Mouse (Mus musculus) lung, embryonic 16.5 days (tissue): Measurements from ENCODE around the gene Def6. TPM values are rescaled to one million over a fixed set of nuclear protein-coding genes. Genes with fewer than 3 reads are reported as not detected.
A peak's percentile ranks its signal among the peaks of the same experiment; 100 is the strongest.

Experiments
- ATAC-seq: fragments of 200-750 bp; cut with Nextera tagmentation; 2 replicates; pipeline ENCODE4 v1.8.0; 2017; ENCODE audit warnings: low read depth, mild to moderate bottlenecking, moderate library complexity
- H3K27ac ChIP-seq: fragments of 300-500 bp; sonication (generic); 2 replicates; pipeline ENCODE4 v1.5.1; 2014; ENCODE audit warnings: mild to moderate bottlenecking, control low read depth, low read length
- H3K27me3 ChIP-seq: fragments of 300-500 bp; sonication (generic); 2 replicates; pipeline ENCODE4 v1.6.1; 2014; ENCODE audit warnings: low read depth, low read length, mixed read lengths; ENCODE audit not compliant: control insufficient read depth, insufficient read depth
- H3K36me3 ChIP-seq: fragments of 300-500 bp; sonication (generic); 2 replicates; pipeline ENCODE4 v1.6.1; 2014; ENCODE audit warnings: low read length; ENCODE audit not compliant: control insufficient read depth, insufficient read depth
- H3K4me1 ChIP-seq: fragments of 300-500 bp; sonication (generic); replicated peaks from 2 replicates; pipeline ENCODE4 v1.6.1; 2014; ENCODE audit warnings: low read length, mixed read lengths; ENCODE audit not compliant: control insufficient read depth, insufficient read depth
- H3K4me2 ChIP-seq: fragments of 300-500 bp; sonication (generic); 2 replicates; pipeline ENCODE4 v1.6.1; 2014; ENCODE audit warnings: low read depth, low read length, control low read depth
- H3K4me3 ChIP-seq: fragments of 300-500 bp; sonication (generic); 2 replicates; pipeline ENCODE4 v1.5.1; 2014; ENCODE audit warnings: mild to moderate bottlenecking, low read length, control low read depth
- H3K9ac ChIP-seq: fragments of 300-500 bp; sonication (generic); 2 replicates; pipeline ENCODE4 v1.6.1; 2014; ENCODE audit warnings: low read length, control low read depth
- H3K9me3 ChIP-seq: fragments of 300-500 bp; sonication (generic); 2 replicates; pipeline ENCODE4 v1.6.1; 2016; ENCODE audit warnings: low read length; ENCODE audit not compliant: control insufficient read depth
- WGBS: fragments of 180-500 bp; shearing (Covaris S2); extraction: QIAGEN DNeasy Blood & Tissue Kit; methylation state at CpG from one replicate; pipeline ENCODE4 v1.1.7; 2014; 5-methylcytosine and 5-hydroxymethylcytosine counted together
- polyA plus RNA-seq: library from polyadenylated mRNA; unstranded; fragments of >200 nt; fragmentation: Nextera tagmentation; extraction: Ambion mirVana; gene quantifications from 2 replicates; pipeline ENCODE4 v1.2.1, GENCODE M21; 2015

Def6 gene
- polyA plus RNA-seq, 1 experiment from 2014 or later, result 5.2 TPM

DNA sequence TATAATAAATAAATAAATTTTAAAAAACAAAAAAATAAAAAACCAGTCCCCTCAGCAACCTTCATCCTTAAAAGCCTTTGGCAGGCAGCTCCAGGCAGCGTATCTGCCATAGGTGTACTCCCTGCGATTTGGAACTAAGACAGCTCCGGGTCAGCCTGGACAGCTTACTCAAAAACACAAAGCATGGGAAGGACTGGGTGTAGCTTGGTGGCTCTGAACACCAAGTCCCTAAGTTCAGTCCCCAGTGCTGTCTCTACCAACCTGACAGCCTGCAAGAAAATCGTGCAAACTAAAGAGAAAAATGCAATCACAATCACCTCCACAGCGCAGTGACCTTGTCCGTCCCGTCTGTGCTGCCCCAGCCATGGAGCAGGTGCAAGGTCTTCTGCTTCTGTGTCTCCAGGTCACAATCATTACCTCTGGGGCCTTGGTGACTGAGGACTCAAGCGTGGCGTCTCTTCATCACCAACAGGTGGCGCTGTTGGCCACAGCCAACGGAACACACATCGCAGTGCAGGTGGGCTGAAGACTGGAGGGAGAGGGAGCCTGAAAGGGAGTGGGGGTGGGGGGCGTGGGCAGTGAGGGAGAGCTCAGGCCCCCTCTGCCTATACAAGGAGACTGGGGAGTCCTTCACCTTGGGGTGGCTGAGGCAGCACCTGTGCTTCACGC is 3.4 kb upstream of the Def6 start:
- Histone ChIP-seq H3K4me3 (no peak overlapping the region), H3K4me2 (no peak overlapping the region), H3K9ac (no peak overlapping the region), H3K4me1 (peaks cover 8% of the 10 kb centered on the region), H3K9me3 (no peaks in the 10 kb centered on the region), H3K27me3 (no peaks in the 10 kb centered on the region), H3K27ac (no peak overlapping the region), H3K36me3 (peaks cover 16% of the 10 kb centered on the region)
- WGBS, result 43% methylated on average over 14 of the region's 14 CpGs
- ATAC-seq, result no peak

DNA sequence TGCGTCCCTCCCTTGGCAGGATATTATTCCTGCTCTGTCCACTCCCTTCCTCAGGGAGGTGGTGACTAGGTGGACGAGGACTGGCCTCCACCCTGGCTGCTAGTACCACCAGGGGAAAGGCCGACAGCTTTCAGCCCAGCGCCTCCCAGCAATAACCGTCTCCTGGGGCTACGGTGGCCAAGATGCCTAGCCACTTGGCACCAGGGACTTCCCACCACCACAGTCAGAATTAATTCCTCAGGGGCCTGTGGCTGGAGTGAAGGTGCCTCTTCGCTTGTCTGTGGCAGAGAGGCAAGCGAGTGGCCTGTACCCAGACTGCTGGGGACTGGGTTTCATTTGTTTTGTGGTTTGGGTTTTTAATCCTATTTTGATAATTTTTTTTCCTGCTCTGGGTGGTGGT is 2.1 kb upstream of the Def6 start:
- 94% methylated on average over 8 of the region's 8 CpGs for WGBS
- Histone ChIP-seq H3K9me3 (no peaks in the 10 kb centered on the region), H3K36me3 (peaks cover 10% of the 10 kb centered on the region; the same call in 1 of the 2 replicates), H3K27ac (no peak overlapping the region), H3K4me1 (peaks cover 8% of the 10 kb centered on the region), H3K9ac (no peak overlapping the region), H3K4me2 (no peak overlapping the region), H3K4me3 (no peak overlapping the region), H3K27me3 (no peaks in the 10 kb centered on the region)
- no peak for ATAC-seq

DNA sequence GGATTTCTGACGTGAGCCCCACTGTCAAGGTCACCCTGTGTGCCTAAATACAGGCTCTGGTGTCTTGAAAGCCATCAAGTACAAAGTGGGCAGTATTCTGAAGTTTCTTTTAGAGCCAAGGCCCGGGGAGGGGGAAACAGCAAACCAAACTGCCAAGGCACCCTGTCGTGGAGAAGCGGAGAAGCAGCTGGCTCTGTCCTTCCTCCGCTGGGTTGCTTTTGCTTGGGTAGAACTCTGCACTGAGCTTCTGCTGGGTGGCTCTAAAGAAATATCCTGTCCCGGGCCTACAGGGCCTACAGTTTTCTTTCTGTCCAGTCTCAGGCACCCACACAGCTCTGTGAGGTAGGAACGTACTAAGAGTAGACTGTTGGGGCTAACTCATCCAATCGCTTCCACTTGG is 486 bp upstream of the Def6 start:
- Histone ChIP-seq H3K9ac (peak overlapping the region; percentile 70), H3K4me1 (peaks cover 8% of the 10 kb centered on the region), H3K4me2 (no peak overlapping the region), H3K9me3 (no peaks in the 10 kb centered on the region), H3K36me3 (peaks cover 2% of the 10 kb centered on the region; the same call in 1 of the 2 replicates), H3K4me3 (no peak overlapping the region), H3K27ac (peak overlapping the region; percentile 68; the same call in 1 of the 2 replicates), H3K27me3 (no peaks in the 10 kb centered on the region)
- ATAC-seq, result no peak
- WGBS, result 66% methylated on average over 8 of the region's 8 CpGs

DNA sequence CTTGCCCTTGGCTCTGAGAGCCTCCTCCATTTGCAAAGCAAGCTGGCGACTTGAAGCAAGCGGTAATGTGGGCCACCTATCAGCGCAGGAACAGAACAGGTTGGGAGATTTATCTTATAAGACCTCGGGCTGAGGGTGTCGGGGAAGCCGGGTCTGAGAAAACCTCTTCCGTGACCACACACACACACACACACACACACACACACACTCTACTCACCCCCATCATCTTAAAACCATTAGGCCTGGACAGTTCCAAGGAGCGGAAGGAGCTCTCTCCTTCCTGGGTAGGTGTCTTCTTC is 685 bp downstream of the Def6 start:
- H3K4me2 ChIP-seq, result peak overlapping the region; percentile 63
- H3K9me3 ChIP-seq, result no peaks in the 10 kb centered on the region
- H3K36me3 ChIP-seq, result peaks cover 2% of the 10 kb centered on the region; the same call in 1 of the 2 replicates
- H3K4me1 ChIP-seq, result peaks cover 8% of the 10 kb centered on the region
- 76% methylated on average over 8 of the region's 8 CpGs for WGBS
- ATAC-seq, result no peak
- peak overlapping the region; percentile 70 for H3K9ac ChIP-seq
- H3K27ac ChIP-seq, result no peak overlapping the region
- H3K27me3 ChIP-seq, result no peaks in the 10 kb centered on the region
- H3K4me3 ChIP-seq, result peak overlapping the region; percentile 41

DNA sequence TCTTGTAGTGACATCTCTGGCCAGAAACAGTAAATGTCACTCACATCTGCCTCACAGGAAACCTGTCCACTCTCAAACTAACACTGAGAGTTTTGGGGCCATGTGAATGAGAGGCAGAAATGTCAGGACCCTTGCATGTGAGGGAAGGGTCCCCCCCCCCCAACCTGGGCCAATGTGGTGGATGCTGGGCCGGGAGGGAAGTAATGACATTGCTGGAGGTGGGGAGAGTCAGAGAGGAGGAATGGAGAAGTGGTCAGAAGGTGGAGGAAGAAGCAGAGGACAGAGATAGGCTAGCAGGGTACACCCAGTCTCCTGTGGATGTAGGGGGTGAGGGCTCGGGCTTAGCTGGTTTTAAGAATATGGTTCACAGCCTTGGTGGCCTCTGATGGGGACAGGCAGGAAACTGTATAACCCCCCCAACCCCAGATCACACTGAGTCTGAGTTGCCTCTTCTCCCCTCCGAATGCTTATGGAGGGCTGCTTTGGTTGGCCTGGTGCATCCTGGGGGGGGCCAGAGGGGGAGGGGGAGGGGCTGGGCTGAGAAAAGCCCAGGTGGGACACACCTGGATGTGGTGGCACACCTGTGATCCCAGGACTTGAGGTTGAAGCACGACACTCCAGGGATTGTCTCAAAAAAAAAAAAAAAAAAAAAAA is 2.0 kb downstream of the Def6 start:
- ATAC-seq, result no peak
- Histone ChIP-seq H3K4me3 (no peak overlapping the region), H3K36me3 (peaks cover 2% of the 10 kb centered on the region; the same call in 1 of the 2 replicates), H3K4me1 (peaks cover 8% of the 10 kb centered on the region), H3K27me3 (no peaks in the 10 kb centered on the region), H3K9me3 (no peaks in the 10 kb centered on the region), H3K27ac (no peak overlapping the region), H3K4me2 (no peak overlapping the region), H3K9ac (no peak overlapping the region)
- 66% methylated on average over 4 of the region's 4 CpGs for WGBS

DNA sequence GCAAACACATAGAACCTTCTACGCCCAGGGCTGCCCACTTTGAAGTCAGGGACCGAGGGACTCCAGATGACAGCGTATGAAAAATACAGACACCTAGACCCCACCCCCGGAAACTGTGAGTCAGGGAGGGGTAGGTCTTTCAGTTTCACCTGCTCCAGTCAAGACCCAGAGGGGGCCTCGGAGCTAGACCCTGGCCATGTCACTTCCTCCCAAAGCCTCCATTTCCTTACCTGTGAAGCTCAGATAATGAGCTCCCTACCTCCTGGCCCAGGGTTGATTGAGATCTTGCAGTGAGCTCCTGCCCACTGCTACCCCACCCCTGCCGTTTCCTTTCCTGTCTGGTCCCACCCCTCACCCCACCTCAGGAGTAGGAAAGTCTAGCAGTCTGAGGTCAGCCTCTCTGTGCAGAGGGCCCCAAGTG is 4.4 kb downstream of the Def6 start:
- Histone ChIP-seq H3K4me2 (no peak overlapping the region), H3K9me3 (no peaks in the 10 kb centered on the region), H3K4me3 (no peak overlapping the region), H3K27me3 (no peaks in the 10 kb centered on the region), H3K9ac (no peak overlapping the region; the same call in 1 of the 2 replicates), H3K36me3 (no peaks in the 10 kb centered on the region), H3K27ac (no peak overlapping the region), H3K4me1 (peaks cover 8% of the 10 kb centered on the region)
- no peak for ATAC-seq
- WGBS, result 55% methylated on average over 6 of the region's 6 CpGs

DNA sequence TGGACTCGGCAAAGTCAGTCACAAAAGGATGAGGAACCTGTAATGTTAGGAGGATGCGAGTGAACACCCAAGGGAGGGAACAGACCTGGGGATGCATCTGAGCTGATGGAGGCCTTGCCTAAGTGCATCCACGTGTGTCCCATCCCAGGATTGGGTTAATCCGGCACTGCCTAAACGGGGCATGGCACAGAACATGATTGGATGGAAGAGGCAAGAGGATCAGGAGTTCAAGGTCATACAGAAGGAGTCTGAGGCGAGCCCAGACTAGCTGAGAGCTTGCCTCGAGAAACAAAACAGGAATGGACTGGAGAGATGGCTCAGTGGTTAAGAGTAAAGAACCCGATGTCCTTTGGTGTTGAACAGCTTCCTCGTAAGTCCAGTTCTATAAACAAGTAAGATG is 4.8 kb downstream of the Def6 start:
- no peak for ATAC-seq
- H3K4me2 ChIP-seq, result no peak overlapping the region
- no peaks in the 10 kb centered on the region for H3K9me3 ChIP-seq
- 50% methylated on average over 9 of the region's 9 CpGs for WGBS
- no peak overlapping the region for H3K27ac ChIP-seq
- no peak overlapping the region for H3K9ac ChIP-seq
- no peaks in the 10 kb centered on the region for H3K36me3 ChIP-seq
- H3K4me3 ChIP-seq, result no peak overlapping the region
- H3K4me1 ChIP-seq, result peaks cover 7% of the 10 kb centered on the region
- H3K27me3 ChIP-seq, result no peaks in the 10 kb centered on the region

DNA sequence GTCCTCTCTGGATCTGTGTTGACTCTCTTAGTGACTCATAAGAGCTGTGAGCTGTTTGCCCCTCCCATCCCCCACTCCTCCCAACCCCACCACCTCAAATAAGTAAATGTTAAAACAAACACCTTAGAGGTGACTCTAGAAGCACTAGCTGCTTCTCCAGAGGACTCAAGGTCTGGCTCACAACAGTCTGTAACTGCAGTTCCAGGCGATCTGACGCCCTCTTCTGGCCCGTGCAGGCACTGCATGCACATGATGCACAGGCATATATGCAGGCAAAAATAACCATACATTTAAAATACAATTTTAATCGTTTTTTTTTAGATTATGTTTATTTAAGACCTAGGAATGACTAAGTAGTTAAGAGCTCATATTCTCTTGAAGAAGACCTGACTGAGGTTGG is 5.7 kb downstream of the Def6 start:
- Histone ChIP-seq H3K4me1 (peaks cover 4% of the 10 kb centered on the region; the same call in 1 of the 2 replicates), H3K9me3 (no peaks in the 10 kb centered on the region), H3K27me3 (no peaks in the 10 kb centered on the region), H3K4me3 (no peak overlapping the region), H3K9ac (no peak overlapping the region), H3K27ac (no peak overlapping the region), H3K36me3 (no peaks in the 10 kb centered on the region), H3K4me2 (no peak overlapping the region)
- no peak for ATAC-seq
- WGBS, result 19% methylated on average over 4 of the region's 4 CpGs

DNA sequence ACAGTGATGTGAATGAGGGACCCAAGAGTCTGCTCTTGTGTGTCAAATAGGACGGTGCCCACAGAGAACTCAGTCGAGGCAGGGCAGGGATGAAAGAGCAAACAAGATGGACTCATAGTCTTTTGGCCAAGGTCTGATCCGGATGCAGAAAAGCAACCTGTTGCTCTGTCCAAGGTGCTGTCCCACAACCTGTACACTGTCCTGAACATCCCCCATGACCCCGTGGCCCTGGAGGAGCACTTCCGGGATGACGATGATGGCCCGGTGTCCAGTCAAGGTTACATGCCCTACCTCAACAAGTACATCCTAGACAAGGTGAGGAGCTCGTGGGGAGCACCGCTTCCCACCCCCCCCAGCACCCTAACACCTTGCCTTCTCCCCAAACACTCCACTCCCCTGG is 9.2 kb downstream of the Def6 start:
- Histone ChIP-seq H3K27me3 (no peaks in the 10 kb centered on the region), H3K27ac (no peak overlapping the region), H3K9ac (no peak overlapping the region), H3K9me3 (no peaks in the 10 kb centered on the region), H3K4me2 (no peak overlapping the region), H3K4me3 (no peak overlapping the region), H3K36me3 (no peaks in the 10 kb centered on the region), H3K4me1 (peaks cover 4% of the 10 kb centered on the region; the same call in 1 of the 2 replicates)
- WGBS, result 76% methylated on average over 9 of the region's 9 CpGs
- no peak for ATAC-seq
